In genomic region chr9:17987606-17988005, GRCm38 (mm10) we compare ENCODE assay signal across 8 mouse cellular contexts.
DNase-seq lines count a peak whose midpoint lies in the region; ATAC-seq and TF ChIP-seq lines count a peak whose summit lies in the region.

No protein-coding gene starts in this region.

- no peak for TF ChIP-seq CTCF in liver, postnatal 0 days (IDR thresholded peaks at IDR 0.05; ENCODE audit: low read depth)

- H3K9ac ChIP-seq in liver, postnatal 0 days (replicated peaks) = no peak overlapping the region

- DNase-seq in cerebellum, adult 18-20 months = peak; percentile 34 to 42
- DNase-seq in cerebellum, adult 11-12 months = no peak
- DNase-seq in left cerebral cortex, postnatal 4 days = peak; percentile 22
- no peak for DNase-seq in left cerebral cortex, adult 8-10 months (ENCODE audit: low spot score in 2 of 2)
- peak; percentile 50 for DNase-seq in CD4-positive helper T cell, adult 2 months (ENCODE audit: low read depth, low spot score)
- DNase-seq in embryo, embryonic 10 days (ENCODE audit: low spot score) = peak; percentile 31
- peak; percentile 61 for DNase-seq in liver, postnatal 0 days
- DNase-seq in layer of hippocampus, adult 9-11 months = no peak

- H3K27me3 ChIP-seq in liver, postnatal 0 days (ENCODE audit: insufficient read depth, low read length) = no peaks in the 10 kb centered on the region

- no peaks in the 10 kb centered on the region for H3K9me3 ChIP-seq in liver, postnatal 0 days (ENCODE audit: low read length)

- H3K4me1 ChIP-seq in liver, postnatal 0 days (ENCODE audit: insufficient read depth) = no peaks in the 10 kb centered on the region

- intact Hi-C loops in left cerebral cortex, postnatal 4 days (cut with DNase I) = no loop called here

- H3K36me3 ChIP-seq in liver, postnatal 0 days (replicated peaks; ENCODE audit: insufficient read depth, low read length) = no peaks in the 10 kb centered on the region

- no peak overlapping the region for H3K27ac ChIP-seq in liver, postnatal 0 days (ENCODE audit: low read depth)

- WGBS in liver, postnatal 0 days (ENCODE audit: insufficient replicate concordance) = 66% methylated on average over 5 of the region's 5 CpGs

- H3K4me3 ChIP-seq in liver, postnatal 0 days (ENCODE audit: low read depth, low read length) = no peak overlapping the region

- no peak overlapping the region for H3K4me2 ChIP-seq in liver, postnatal 0 days (ENCODE audit: low read depth, low read length)

- ATAC-seq in liver, postnatal 0 days = peak; percentile 44; the same call in 1 of the 2 replicates

- no peak for TF ChIP-seq EP300 in liver, postnatal 0 days (IDR thresholded peaks at IDR 0.05; ENCODE audit: low read depth)

Comparison
In these comparisons a context has a peak if more than half of its experiments do, and no peak if none do; other contexts are left out.
1. DNase-seq: peak in cerebellum, adult 18-20 months (2 of 2), left cerebral cortex, postnatal 4 days (single experiment), CD4-positive helper T cell, adult 2 months (single experiment), embryo, embryonic 10 days (single experiment) and liver, postnatal 0 days (single experiment); none in cerebellum, adult 11-12 months (single experiment), left cerebral cortex, adult 8-10 months (0 of 2) and layer of hippocampus, adult 9-11 months (single experiment).